Mouse (Mus musculus) kidney, embryonic 16.5 days (tissue): ENCODE results near the gene Mospd3. TPM values are rescaled to one million over a fixed set of nuclear protein-coding genes. Genes with fewer than 3 reads are reported as not detected.
A peak's percentile ranks its signal among the peaks of the same experiment; 100 is the strongest.

Experiments used
- ATAC-seq: fragments of 200-750 bp; cut with Nextera tagmentation; 2 replicates; pipeline ENCODE4 v1.8.0; 2017; ENCODE audit warnings: moderate TSS enrichment; ENCODE audit not compliant: low FRiP score, low TSS enrichment
- H3K27ac ChIP-seq: fragments of 300-500 bp; sonication (generic); 2 replicates; pipeline ENCODE4 v1.5.1; 2014; ENCODE audit warnings: low read length
- H3K27me3 ChIP-seq: fragments of 300-500 bp; sonication (generic); 2 replicates; pipeline ENCODE4 v1.6.1; 2014; ENCODE audit warnings: low read length, control low read depth, mixed read lengths; ENCODE audit not compliant: insufficient read depth
- H3K36me3 ChIP-seq: fragments of 300-500 bp; sonication (generic); 2 replicates; pipeline ENCODE4 v1.6.1; 2014; ENCODE audit warnings: low read length, control low read depth, mixed read lengths; ENCODE audit not compliant: insufficient read depth
- H3K4me1 ChIP-seq: fragments of 300-500 bp; sonication (generic); 2 replicates; pipeline ENCODE4 v1.6.1; 2014; ENCODE audit warnings: low read length, control low read depth, mixed read lengths; ENCODE audit not compliant: insufficient read depth
- H3K4me2 ChIP-seq: fragments of 300-500 bp; sonication (generic); replicated peaks from 2 replicates; pipeline ENCODE4 v1.6.1; 2014; ENCODE audit warnings: low read depth, low read length
- H3K4me3 ChIP-seq: fragments of 300-500 bp; sonication (generic); 2 replicates; pipeline ENCODE4 v1.5.1; 2014; ENCODE audit warnings: mild to moderate bottlenecking, low read length
- H3K9ac ChIP-seq: fragments of 300-500 bp; sonication (generic); replicated peaks from 2 replicates; pipeline ENCODE4 v1.6.1; 2014; ENCODE audit warnings: low read length
- H3K9me3 ChIP-seq: fragments of 300-500 bp; sonication (generic); 2 replicates; pipeline ENCODE4 v1.6.1; 2016; ENCODE audit warnings: low read length, control low read depth
- WGBS: fragments of 180-500 bp; shearing (Covaris S2); extraction: QIAGEN DNeasy Blood & Tissue Kit; methylation state at CpG from one replicate; pipeline ENCODE4 v1.1.7; 2014; 5-methylcytosine and 5-hydroxymethylcytosine counted together
- polyA plus RNA-seq: library from polyadenylated mRNA; unstranded; fragments of >200 nt; fragmentation: Nextera tagmentation; extraction: Ambion mirVana; gene quantifications from 2 replicates; pipeline ENCODE4 v1.2.1, GENCODE M21; 2015

Mospd3 gene
- polyA plus RNA-seq, 1 experiment from 2014 or later = 25.2 TPM

- no peaks in the 10 kb centered on the region; the same call in 1 of the 2 replicates for H3K27me3 ChIP-seq
- peak overlapping the region; percentile 51 for H3K9ac ChIP-seq
- H3K36me3 ChIP-seq = peaks cover 12% of the 10 kb centered on the region
- ATAC-seq = no peak
- no peak overlapping the region for H3K27ac ChIP-seq
- peak overlapping the region; percentile 32 for H3K4me3 ChIP-seq
- H3K4me1 ChIP-seq = peaks cover 56% of the 10 kb centered on the region
- 18% methylated on average over 22 of the region's 23 CpGs for WGBS
- H3K4me2 ChIP-seq = peak overlapping the region; percentile 58
- no peaks in the 10 kb centered on the region for H3K9me3 ChIP-seq
Measured at GRCm38 (mm10) chr5:137608654-137609190, 7.9 kb upstream of the Mospd3 start.

- H3K4me2 ChIP-seq = peak overlapping the region; percentile 58
- no peak for ATAC-seq
- H3K9ac ChIP-seq = peak overlapping the region; percentile 51
- H3K27ac ChIP-seq = no peak overlapping the region
- peaks cover 12% of the 10 kb centered on the region for H3K36me3 ChIP-seq
- no peaks in the 10 kb centered on the region; the same call in 1 of the 2 replicates for H3K27me3 ChIP-seq
- peaks cover 54% of the 10 kb centered on the region for H3K4me1 ChIP-seq
- peak overlapping the region; percentile 32 for H3K4me3 ChIP-seq
- no peaks in the 10 kb centered on the region for H3K9me3 ChIP-seq
- WGBS = 20% methylated on average over 26 of the region's 26 CpGs
Measured at GRCm38 (mm10) chr5:137607860-137608653, 7.2 kb upstream of the Mospd3 start.

GRCm38 (mm10) chr5:137601365-137601729, 489 bp upstream of the Mospd3 start:
- no peak for ATAC-seq
- peak overlapping the region; percentile 92 for H3K4me2 ChIP-seq
- no peaks in the 10 kb centered on the region for H3K9me3 ChIP-seq
- H3K9ac ChIP-seq = peak overlapping the region; percentile 79
- H3K27ac ChIP-seq = peak overlapping the region; percentile 83
- peak overlapping the region; percentile 72 for H3K4me3 ChIP-seq
- H3K27me3 ChIP-seq = no peaks in the 10 kb centered on the region
- peaks cover 4% of the 10 kb centered on the region for H3K36me3 ChIP-seq
- H3K4me1 ChIP-seq = peaks cover 28% of the 10 kb centered on the region; the same call in 1 of the 2 replicates
- WGBS = under 1% methylated on average over 22 of the region's 22 CpGs

GRCm38 (mm10) chr5:137600281-137600618, 608 bp downstream of the Mospd3 start:
- Histone ChIP-seq H3K4me3 (peak overlapping the region; percentile 72), H3K4me2 (peak overlapping the region; percentile 92), H3K27me3 (no peaks in the 10 kb centered on the region), H3K9ac (peak overlapping the region; percentile 81), H3K9me3 (no peaks in the 10 kb centered on the region), H3K27ac (peak overlapping the region; percentile 93), H3K36me3 (no peaks in the 10 kb centered on the region), H3K4me1 (peaks cover 28% of the 10 kb centered on the region; the same call in 1 of the 2 replicates)
- WGBS = under 1% methylated on average over 19 of the region's 19 CpGs
- ATAC-seq = peak; percentile 66

GRCm38 (mm10) chr5:137599600-137599999, 1.3 kb downstream of the Mospd3 start:
- Histone ChIP-seq H3K27me3 (no peaks in the 10 kb centered on the region), H3K27ac (peak overlapping the region; percentile 30; the same call in 1 of the 2 replicates)

GRCm38 (mm10) chr5:137598100-137598826, 2.6 kb downstream of the Mospd3 start:
- H3K9ac ChIP-seq = no peak overlapping the region
- no peaks in the 10 kb centered on the region for H3K9me3 ChIP-seq
- WGBS = 79% methylated on average over 2 of the region's 2 CpGs
- H3K4me2 ChIP-seq = no peak overlapping the region
- peaks cover 26% of the 10 kb centered on the region; the same call in 1 of the 2 replicates for H3K4me1 ChIP-seq
- no peaks in the 10 kb centered on the region for H3K27me3 ChIP-seq
- H3K4me3 ChIP-seq = no peak overlapping the region
- no peaks in the 10 kb centered on the region for H3K36me3 ChIP-seq
- ATAC-seq = no peak
- H3K27ac ChIP-seq = no peak overlapping the region

More at GRCm38 (mm10) chr5:137599600-137599999, 1.3 kb downstream of the Mospd3 start:
- Histone ChIP-seq H3K9me3 (no peaks in the 10 kb centered on the region), H3K4me2 (peak overlapping the region; percentile 92), H3K9ac (peak overlapping the region; percentile 81), H3K4me1 (peaks cover 28% of the 10 kb centered on the region; the same call in 1 of the 2 replicates), H3K36me3 (no peaks in the 10 kb centered on the region), H3K4me3 (peak overlapping the region; percentile 72)
- WGBS = 35% methylated on average over 9 of the region's 9 CpGs
- no peak for ATAC-seq

GRCm38 (mm10) chr5:137597625-137598024, 3.2 kb downstream of the Mospd3 start:
- 94% methylated on average over 6 of the region's 6 CpGs for WGBS
- no peak for ATAC-seq
- H3K27me3 ChIP-seq = no peaks in the 10 kb centered on the region

GRCm38 (mm10) chr5:137596601-137597261, 4.1 kb downstream of the Mospd3 start:
- Histone ChIP-seq H3K9me3 (no peaks in the 10 kb centered on the region), H3K27me3 (no peaks in the 10 kb centered on the region), H3K4me1 (peaks cover 15% of the 10 kb centered on the region; the same call in 1 of the 2 replicates), H3K9ac (peak overlapping the region; percentile 55), H3K4me3 (peak overlapping the region; percentile 28), H3K4me2 (peak overlapping the region; percentile 45), H3K27ac (peak overlapping the region; percentile 43; the same call in 1 of the 2 replicates), H3K36me3 (no peaks in the 10 kb centered on the region)
- ATAC-seq = no peak
- 34% methylated on average over 24 of the region's 30 CpGs for WGBS

More at GRCm38 (mm10) chr5:137597625-137598024, 3.2 kb downstream of the Mospd3 start:
- Histone ChIP-seq H3K36me3 (no peaks in the 10 kb centered on the region), H3K4me3 (no peak overlapping the region), H3K4me2 (no peak overlapping the region), H3K9ac (no peak overlapping the region), H3K4me1 (peaks cover 20% of the 10 kb centered on the region; the same call in 1 of the 2 replicates), H3K9me3 (no peaks in the 10 kb centered on the region), H3K27ac (no peak overlapping the region)

GRCm38 (mm10) chr5:137595921-137596320, 4.9 kb downstream of the Mospd3 start:
- Histone ChIP-seq H3K9me3 (no peaks in the 10 kb centered on the region), H3K4me1 (peaks cover 15% of the 10 kb centered on the region; the same call in 1 of the 2 replicates), H3K27me3 (no peaks in the 10 kb centered on the region), H3K9ac (no peak overlapping the region), H3K4me3 (no peak overlapping the region), H3K27ac (no peak overlapping the region), H3K4me2 (no peak overlapping the region), H3K36me3 (no peaks in the 10 kb centered on the region)
- ATAC-seq = no peak
- WGBS = 83% methylated on average over 7 of the region's 7 CpGs
